Mouse (Mus musculus) megakaryocyte, embryonic 14.5 days (primary cell): ENCODE data around the gene Uts2b. TPM values are rescaled to one million over a fixed set of nuclear protein-coding genes. Genes with fewer than 3 reads are reported as not detected.

Experiments
- H3K27me3 ChIP-seq: replicated peaks from 2 replicates; pipeline ENCODE3; 2012; ENCODE audit warnings: inconsistent platforms
- H3K36me3 ChIP-seq: replicated peaks from 2 replicates; pipeline ENCODE3; 2012; ENCODE audit warnings: low read length, inconsistent platforms, mixed read lengths
- H3K4me1 ChIP-seq: 2 replicates; pipeline ENCODE4 v1.6.1; 2012; ENCODE audit warnings: inconsistent platforms
- H3K4me3 ChIP-seq: replicated peaks from 2 replicates; pipeline ENCODE3; 2012; ENCODE audit warnings: moderate library complexity, mild to moderate bottlenecking, inconsistent platforms
- H3K9me3 ChIP-seq: 2 replicates; pipeline ENCODE4 v1.6.1; 2012; ENCODE audit warnings: inconsistent platforms
- FLI1 ChIP-seq: IDR thresholded peaks from 2 replicates; pipeline ENCODE4 v1.6.1; 2012; ENCODE audit warnings: low read length, inconsistent platforms, mixed read lengths
- GATA1 ChIP-seq: IDR thresholded peaks from 3 replicates; pipeline ENCODE4 v1.6.1; 2012; ENCODE audit warnings: mixed read lengths, low read length, inconsistent platforms, borderline replicate concordance
- polyA plus RNA-seq: library from polyadenylated mRNA; stranded (reverse); fragments of >175 nt; gene quantifications from 2 replicates; pipeline ENCODE4 v1.2.3, GENCODE M21; 2012; ENCODE audit warnings: low replicate concordance; ENCODE audit not compliant: insufficient read depth

The Uts2b gene
- polyA plus RNA-seq, 1 experiment = not detected

DNA sequence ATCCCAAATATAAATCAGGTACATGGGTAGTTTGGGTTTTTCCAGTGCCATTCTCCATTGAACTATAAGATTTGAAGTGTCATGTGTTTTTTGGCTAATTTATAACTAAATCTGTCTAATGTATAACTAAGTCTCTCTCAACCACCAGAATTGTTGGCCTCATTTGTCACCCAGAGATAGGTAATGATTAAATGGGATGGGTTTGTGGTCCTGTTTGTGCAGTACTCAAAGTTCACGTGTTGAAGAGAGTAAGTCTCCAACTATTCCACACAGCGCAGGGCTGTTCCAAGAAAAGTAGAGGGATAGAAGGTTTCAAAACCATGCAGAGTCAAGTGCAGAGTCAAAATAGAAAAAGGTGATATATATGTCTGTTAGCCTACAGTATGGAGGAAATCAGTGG, 5.3 kb upstream of the Uts2b start:
- peaks cover 10% of the 10 kb centered on the region for H3K9me3 ChIP-seq
- H3K27me3 ChIP-seq = no peaks in the 10 kb centered on the region
- no peaks in the 10 kb centered on the region for H3K36me3 ChIP-seq
- TF ChIP-seq GATA1 = no peak
- TF ChIP-seq FLI1 = no peak
- no peak overlapping the region for H3K4me3 ChIP-seq
- H3K4me1 ChIP-seq = peaks cover 18% of the 10 kb centered on the region

DNA sequence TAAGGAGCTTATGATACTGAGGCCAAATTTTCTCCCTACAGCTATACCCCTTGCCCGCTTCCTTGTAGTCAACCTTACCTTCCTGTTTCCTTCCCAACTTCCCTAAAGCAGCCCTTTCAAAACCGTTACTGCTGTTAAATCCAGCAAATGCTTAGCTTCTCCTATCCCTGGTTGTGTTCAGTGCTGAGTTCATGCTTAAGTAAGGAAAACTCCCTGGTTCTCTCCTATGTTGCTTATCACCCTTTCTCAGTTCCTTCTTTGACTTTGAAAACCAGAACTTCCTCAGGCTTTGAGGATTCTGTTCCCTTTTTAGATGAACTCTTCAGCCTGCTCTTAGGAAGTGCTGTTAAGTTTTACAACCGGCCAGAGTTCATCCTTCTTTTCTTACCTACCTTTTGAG, 4.1 kb upstream of the Uts2b start:
- TF ChIP-seq GATA1 (no peak), FLI1 (no peak)

DNA sequence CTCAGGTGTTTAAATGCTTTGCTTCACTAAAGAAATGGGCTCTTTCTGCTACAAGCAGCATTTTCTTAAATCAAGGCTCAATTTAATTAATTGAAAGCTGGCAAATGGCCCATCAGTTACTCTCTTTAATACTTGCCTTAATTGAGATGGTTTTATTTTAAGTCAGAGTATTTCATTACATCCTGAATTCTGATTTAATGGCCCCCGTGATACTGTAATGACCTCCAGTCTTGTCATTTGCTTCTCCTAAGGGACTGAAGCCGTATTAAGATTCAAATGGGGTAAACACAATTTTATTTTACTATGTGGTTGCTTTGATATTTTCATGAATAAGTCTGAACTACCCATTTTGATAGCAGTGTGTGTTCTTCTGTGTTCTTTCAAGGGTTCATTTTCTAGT, 661 bp upstream of the Uts2b start:
- no peak overlapping the region for H3K4me3 ChIP-seq
- no peaks in the 10 kb centered on the region for H3K36me3 ChIP-seq
- H3K9me3 ChIP-seq = no peaks in the 10 kb centered on the region
- H3K4me1 ChIP-seq = peaks cover 19% of the 10 kb centered on the region
- TF ChIP-seq FLI1 = no peak
- TF ChIP-seq GATA1 = no peak
- no peaks in the 10 kb centered on the region for H3K27me3 ChIP-seq

More for the DNA sequence above, 4.1 kb upstream of the Uts2b start:
- H3K36me3 ChIP-seq = no peaks in the 10 kb centered on the region
- H3K27me3 ChIP-seq = no peaks in the 10 kb centered on the region
- peaks cover 18% of the 10 kb centered on the region for H3K4me1 ChIP-seq
- peaks cover 10% of the 10 kb centered on the region for H3K9me3 ChIP-seq
- no peak overlapping the region for H3K4me3 ChIP-seq

DNA sequence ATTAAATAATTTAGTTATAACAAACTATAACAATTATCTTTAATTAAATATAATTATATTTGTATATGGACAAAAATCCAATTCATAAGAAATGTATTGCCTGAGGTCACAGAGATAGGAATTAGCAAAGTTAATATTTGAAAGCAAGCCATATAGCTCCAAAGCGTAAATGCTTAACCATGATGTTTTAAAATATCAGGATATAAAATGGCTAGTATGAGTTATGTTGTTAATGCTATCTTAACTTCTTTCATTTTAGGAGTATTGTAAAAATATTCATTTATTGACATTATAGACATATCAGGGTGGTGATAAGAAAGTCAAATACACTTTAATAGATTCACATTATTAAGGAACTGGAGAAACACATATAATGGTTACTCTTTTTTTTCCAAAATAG, 10.0 kb downstream of the Uts2b start:
- H3K9me3 ChIP-seq = no peaks in the 10 kb centered on the region

GRCm38 (mm10) chr16:27354464-27354863, 15.6 kb downstream of the Uts2b start:
- no peak for TF ChIP-seq FLI1
- TF ChIP-seq GATA1 = no peak
- H3K4me3 ChIP-seq = peak overlapping the region; percentile 21
- no peaks in the 10 kb centered on the region for H3K9me3 ChIP-seq
- H3K36me3 ChIP-seq = no peaks in the 10 kb centered on the region
- H3K4me1 ChIP-seq = peaks cover 5% of the 10 kb centered on the region; the same call in 1 of the 2 replicates
- no peaks in the 10 kb centered on the region for H3K27me3 ChIP-seq

More for the DNA sequence above, 10.0 kb downstream of the Uts2b start:
- H3K4me1 ChIP-seq = no peaks in the 10 kb centered on the region
- TF ChIP-seq FLI1 = no peak
- no peak for TF ChIP-seq GATA1
- no peaks in the 10 kb centered on the region for H3K36me3 ChIP-seq
- no peak overlapping the region for H3K4me3 ChIP-seq
- no peaks in the 10 kb centered on the region for H3K27me3 ChIP-seq

DNA sequence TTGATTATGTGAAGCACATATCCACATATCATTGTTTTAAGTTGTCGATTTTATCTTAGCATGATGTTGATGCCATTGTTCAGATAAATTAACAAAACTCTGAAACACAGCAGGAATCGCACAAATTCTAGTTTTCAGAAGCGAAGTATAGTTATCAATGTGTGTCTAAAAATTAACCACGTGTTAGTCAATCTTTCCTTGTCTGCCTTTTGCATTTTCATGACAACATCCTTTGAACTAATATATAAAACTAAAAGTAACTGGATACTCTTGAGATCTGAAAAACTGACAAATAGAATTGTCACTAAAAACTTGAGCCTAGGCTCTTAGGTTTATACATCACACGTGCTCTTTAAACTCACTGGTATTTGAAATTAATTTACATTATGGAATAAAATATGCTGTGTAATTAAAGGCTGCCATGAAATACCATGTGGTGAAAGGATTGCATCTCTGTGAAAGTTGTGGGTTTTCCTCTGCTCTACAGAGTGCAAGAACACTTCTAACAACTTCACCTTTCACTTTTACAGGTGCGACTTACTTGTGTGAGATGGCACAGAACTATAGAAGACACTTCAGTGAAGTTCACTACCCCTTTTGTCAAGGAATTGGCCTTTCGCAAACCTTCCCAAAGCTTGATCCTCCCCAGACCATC, 20.0 kb downstream of the Uts2b start:
- Histone ChIP-seq H3K27me3 (no peaks in the 10 kb centered on the region), H3K4me1 (peaks cover 15% of the 10 kb centered on the region), H3K4me3 (no peak overlapping the region), H3K9me3 (no peaks in the 10 kb centered on the region), H3K36me3 (no peaks in the 10 kb centered on the region)
- TF ChIP-seq FLI1 = no peak
- no peak for TF ChIP-seq GATA1

- Histone ChIP-seq H3K36me3 (no peaks in the 10 kb centered on the region), H3K4me1 (peaks cover 11% of the 10 kb centered on the region), H3K4me3 (peak overlapping the region; percentile 70), H3K9me3 (no peaks in the 10 kb centered on the region), H3K27me3 (no peaks in the 10 kb centered on the region)
- TF ChIP-seq GATA1 (no peak), FLI1 (no peak)
Measured at GRCm38 (mm10) chr16:27349235-27349634, 20.8 kb downstream of the Uts2b start.

DNA sequence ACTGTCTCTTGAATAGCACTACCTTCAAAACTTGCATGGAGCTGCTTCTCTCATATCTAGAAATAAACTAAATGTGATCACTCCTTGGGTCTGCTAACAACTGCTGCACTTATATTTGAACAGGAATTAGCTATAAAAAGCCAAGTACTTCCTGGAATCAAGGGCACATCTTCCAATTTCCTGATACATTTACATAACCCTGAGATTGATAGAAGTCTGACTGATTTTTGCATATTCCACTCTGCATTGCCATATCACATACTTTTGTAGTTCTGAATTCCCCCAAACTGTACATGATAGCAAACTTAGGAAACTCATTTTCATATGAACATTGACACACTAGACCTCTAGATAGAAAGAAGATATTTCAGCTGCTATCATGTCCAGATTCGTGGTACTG, 21.7 kb downstream of the Uts2b start:
- Histone ChIP-seq H3K36me3 (no peaks in the 10 kb centered on the region), H3K4me3 (no peak overlapping the region), H3K9me3 (no peaks in the 10 kb centered on the region), H3K4me1 (peaks cover 11% of the 10 kb centered on the region), H3K27me3 (no peaks in the 10 kb centered on the region)
- TF ChIP-seq GATA1 = no peak
- TF ChIP-seq FLI1 = no peak

DNA sequence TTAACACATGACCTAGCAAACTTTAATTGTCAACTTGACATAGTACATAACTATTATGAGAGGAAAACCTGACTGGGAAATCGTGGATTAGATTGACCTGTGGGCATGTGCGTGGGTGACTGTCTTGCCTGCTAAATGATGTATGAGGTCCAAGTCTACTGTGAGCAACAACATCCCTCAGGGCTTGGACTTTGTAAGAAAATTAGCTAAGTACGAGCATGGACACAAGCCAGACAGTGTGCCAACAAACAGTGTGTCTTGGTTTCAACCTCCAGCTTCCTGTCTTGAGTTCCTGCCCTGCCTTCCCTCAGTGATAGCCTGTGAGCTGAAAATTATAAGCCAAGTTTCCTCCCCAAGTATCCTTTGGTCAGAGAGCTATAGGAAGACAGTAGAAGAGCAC, 22.5 kb downstream of the Uts2b start:
- no peak overlapping the region for H3K4me3 ChIP-seq
- peaks cover 11% of the 10 kb centered on the region for H3K4me1 ChIP-seq
- no peaks in the 10 kb centered on the region for H3K36me3 ChIP-seq
- TF ChIP-seq FLI1 = no peak
- no peak for TF ChIP-seq GATA1
- no peaks in the 10 kb centered on the region for H3K9me3 ChIP-seq
- H3K27me3 ChIP-seq = no peaks in the 10 kb centered on the region

DNA sequence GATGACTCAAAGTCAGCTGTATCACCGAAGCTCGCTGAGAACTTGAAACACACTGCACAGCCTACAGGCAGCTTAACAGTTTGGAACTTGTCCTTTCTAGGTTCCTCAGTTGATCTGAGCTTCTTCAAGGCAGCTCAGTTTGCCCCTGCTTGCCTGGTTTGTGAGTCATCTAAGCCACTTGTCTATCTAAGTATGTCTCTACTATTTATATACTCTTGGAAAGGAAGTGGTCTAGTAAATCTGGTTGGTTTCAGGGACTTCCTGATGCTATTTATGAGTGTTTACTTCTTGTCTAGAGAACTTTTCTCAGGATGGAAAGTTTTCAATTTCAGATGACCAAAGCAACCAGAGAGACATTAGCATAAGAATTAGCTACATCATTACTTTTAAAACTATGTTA, 43.6 kb downstream of the Uts2b start:
- TF ChIP-seq FLI1 (no peak), GATA1 (no peak)
- Histone ChIP-seq H3K4me1 (0 out of 2 replicates have a peak, but pooled peaks cover 4% of the 10 kb centered on the region), H3K36me3 (no peaks in the 10 kb centered on the region), H3K9me3 (no peaks in the 10 kb centered on the region; the same call in 1 of the 2 replicates), H3K4me3 (no peak overlapping the region), H3K27me3 (no peaks in the 10 kb centered on the region)

GRCm38 (mm10) chr16:27322047-27322446, 48.0 kb downstream of the Uts2b start:
- H3K4me3 ChIP-seq = no peak overlapping the region
- H3K36me3 ChIP-seq = no peaks in the 10 kb centered on the region
- 0 out of 2 replicates have a peak, but pooled peaks cover 4% of the 10 kb centered on the region for H3K4me1 ChIP-seq
- TF ChIP-seq GATA1 (no peak), FLI1 (no peak)
- H3K27me3 ChIP-seq = no peaks in the 10 kb centered on the region
- H3K9me3 ChIP-seq = no peaks in the 10 kb centered on the region; the same call in 1 of the 2 replicates
